Mouse (Mus musculus) liver, embryonic 12.5 days (tissue): ENCODE measurements around the gene Slc2a2. TPM values are rescaled to one million over a fixed set of nuclear protein-coding genes. Genes with fewer than 3 reads are reported as not detected.

ENCODE experiments used
- ATAC-seq: fragments of 200-750 bp; cut with Nextera tagmentation; 2 replicates; pipeline ENCODE4 v1.8.0; 2017; ENCODE audit warnings: moderate number of reproducible peaks, mild to moderate bottlenecking, moderate library complexity
- H3K27ac ChIP-seq: fragments of 300-500 bp; sonication (generic); 2 replicates; pipeline ENCODE4 v1.5.1; 2016; ENCODE audit warnings: mild to moderate bottlenecking
- H3K27me3 ChIP-seq: fragments of 300-500 bp; sonication (generic); replicated peaks from 2 replicates; pipeline ENCODE4 v1.6.1; 2016; ENCODE audit warnings: mild to moderate bottlenecking, moderate library complexity
- H3K36me3 ChIP-seq: fragments of 300-500 bp; sonication (generic); 2 replicates; pipeline ENCODE4 v1.6.1; 2016; ENCODE audit warnings: mild to moderate bottlenecking, moderate library complexity
- H3K4me1 ChIP-seq: fragments of 300-500 bp; sonication (generic); 2 replicates; pipeline ENCODE4 v1.6.1; 2016
- H3K4me2 ChIP-seq: fragments of 300-500 bp; sonication (generic); 2 replicates; pipeline ENCODE4 v1.6.1; 2016; ENCODE audit warnings: mild to moderate bottlenecking, moderate library complexity
- H3K4me3 ChIP-seq: fragments of 300-500 bp; sonication (generic); 2 replicates; pipeline ENCODE4 v1.5.1; 2016; ENCODE audit warnings: mild to moderate bottlenecking, moderate library complexity
- H3K9ac ChIP-seq: fragments of 300-500 bp; sonication (generic); 2 replicates; pipeline ENCODE4 v1.6.1; 2016; ENCODE audit warnings: mild to moderate bottlenecking, moderate library complexity
- H3K9me3 ChIP-seq: fragments of 300-500 bp; sonication (generic); replicated peaks from 2 replicates; pipeline ENCODE4 v1.6.1; 2016; ENCODE audit warnings: mild to moderate bottlenecking, moderate library complexity
- WGBS: fragments of 180-500 bp; shearing (Covaris S2); methylation state at CpG from one replicate; pipeline ENCODE4 v1.1.7; 2016; ENCODE audit not compliant: insufficient replicate concordance; 5-methylcytosine and 5-hydroxymethylcytosine counted together
- polyA plus RNA-seq: library from polyadenylated mRNA; unstranded; fragments of >200 nt; fragmentation: Nextera tagmentation; extraction: Ambion mirVana; gene quantifications from 2 replicates; pipeline ENCODE4 v1.2.1, GENCODE M21; 2016

Slc2a2 gene
- polyA plus RNA-seq, 1 experiment from 2014 or later = 17.7 TPM

DNA sequence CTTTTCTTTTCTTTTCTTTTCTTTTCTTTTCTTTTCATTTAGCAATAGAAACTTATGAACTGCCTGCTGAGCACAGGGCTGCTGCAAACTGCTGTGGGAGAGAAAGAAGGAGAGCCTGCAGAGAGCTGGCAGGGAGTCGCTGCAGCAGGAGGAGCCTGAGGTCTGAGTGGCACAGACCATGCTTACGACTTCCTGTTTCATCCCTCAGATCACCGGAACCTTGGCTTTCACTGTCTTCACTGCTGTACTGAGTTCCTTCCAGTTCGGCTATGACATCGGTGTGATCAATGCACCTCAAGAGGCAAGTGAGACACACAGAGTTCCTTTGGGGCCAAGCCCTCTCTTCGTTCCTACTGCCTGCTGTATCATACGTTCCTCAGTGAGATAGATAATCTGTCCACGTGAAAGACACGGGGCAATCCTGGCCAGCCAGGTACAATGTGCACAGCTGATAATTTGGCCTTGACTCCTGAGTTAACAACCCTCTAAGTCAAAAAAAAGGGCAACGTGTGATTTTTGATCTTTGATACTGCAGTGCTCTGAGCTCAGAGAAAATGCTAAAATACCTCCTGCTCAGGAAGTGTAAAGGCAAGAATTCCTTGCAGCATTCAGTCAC is 7.9 kb downstream of the Slc2a2 start:
- H3K27me3 ChIP-seq = no peaks in the 10 kb centered on the region
- H3K4me2 ChIP-seq = peak overlapping the region; percentile 26
- ATAC-seq = 0 out of 2 replicates have a peak, but pooled peaks have one; percentile 42
- WGBS = 22% methylated on average over 10 of the region's 10 CpGs
- peaks cover 5% of the 10 kb centered on the region; the same call in 1 of the 2 replicates for H3K4me1 ChIP-seq
- no peak overlapping the region for H3K9ac ChIP-seq
- no peak overlapping the region for H3K4me3 ChIP-seq
- H3K9me3 ChIP-seq = no peaks in the 10 kb centered on the region
- H3K27ac ChIP-seq = no peak overlapping the region
- peaks cover 5% of the 10 kb centered on the region; the same call in 1 of the 2 replicates for H3K36me3 ChIP-seq

DNA sequence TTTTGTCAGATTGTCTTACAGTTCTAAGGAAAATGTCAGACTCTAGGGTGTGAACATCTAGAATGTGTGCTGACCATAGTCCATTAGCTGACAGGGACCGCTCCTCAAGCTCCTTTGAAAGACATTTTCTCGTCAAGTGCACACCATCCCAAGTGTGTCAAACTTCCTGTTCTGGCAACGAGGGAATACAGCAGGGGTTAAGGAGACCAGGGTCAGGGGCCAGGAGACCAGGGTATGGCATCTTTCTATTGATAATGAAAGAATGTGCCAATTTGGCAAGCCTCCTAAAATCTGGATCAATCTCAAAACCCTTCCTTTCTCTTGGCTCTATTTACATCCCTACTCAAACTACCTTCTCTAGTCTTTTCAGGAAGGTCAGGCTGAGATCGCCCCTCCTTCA is 9.0 kb downstream of the Slc2a2 start:
- Histone ChIP-seq H3K27me3 (no peaks in the 10 kb centered on the region), H3K4me1 (peaks cover 5% of the 10 kb centered on the region; the same call in 1 of the 2 replicates), H3K9me3 (no peaks in the 10 kb centered on the region), H3K9ac (no peak overlapping the region), H3K4me2 (no peak overlapping the region), H3K27ac (no peak overlapping the region), H3K4me3 (no peak overlapping the region), H3K36me3 (peaks cover 5% of the 10 kb centered on the region; the same call in 1 of the 2 replicates)
- WGBS = 63% methylated on average over 4 of the region's 4 CpGs
- no peak for ATAC-seq

DNA sequence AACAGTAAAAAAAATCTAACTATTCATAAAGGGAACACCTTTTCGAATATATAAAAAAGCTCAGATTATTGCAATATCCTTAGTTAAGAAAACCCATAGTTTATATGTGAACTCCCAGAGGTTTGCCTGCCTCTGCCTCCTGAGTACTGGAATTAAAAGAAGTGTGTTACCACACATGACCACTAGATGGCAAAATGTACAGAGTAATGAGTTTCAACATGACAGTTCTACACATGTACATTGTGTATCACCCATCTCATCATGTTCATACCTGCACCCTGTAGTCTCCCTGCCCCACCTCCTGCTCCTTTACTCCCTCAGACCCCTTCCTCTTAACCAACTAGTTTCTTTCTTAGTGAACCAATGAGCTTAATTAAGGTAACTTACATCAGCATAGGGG is 12.0 kb downstream of the Slc2a2 start:
- Histone ChIP-seq H3K27me3 (no peaks in the 10 kb centered on the region), H3K27ac (no peak overlapping the region), H3K4me3 (no peak overlapping the region), H3K9ac (no peak overlapping the region), H3K9me3 (no peaks in the 10 kb centered on the region), H3K4me1 (peaks cover 5% of the 10 kb centered on the region; the same call in 1 of the 2 replicates), H3K36me3 (peaks cover 5% of the 10 kb centered on the region; the same call in 1 of the 2 replicates), H3K4me2 (no peak overlapping the region)
- 30% methylated on average over 1 of the region's 1 CpGs for WGBS
- no peak for ATAC-seq

DNA sequence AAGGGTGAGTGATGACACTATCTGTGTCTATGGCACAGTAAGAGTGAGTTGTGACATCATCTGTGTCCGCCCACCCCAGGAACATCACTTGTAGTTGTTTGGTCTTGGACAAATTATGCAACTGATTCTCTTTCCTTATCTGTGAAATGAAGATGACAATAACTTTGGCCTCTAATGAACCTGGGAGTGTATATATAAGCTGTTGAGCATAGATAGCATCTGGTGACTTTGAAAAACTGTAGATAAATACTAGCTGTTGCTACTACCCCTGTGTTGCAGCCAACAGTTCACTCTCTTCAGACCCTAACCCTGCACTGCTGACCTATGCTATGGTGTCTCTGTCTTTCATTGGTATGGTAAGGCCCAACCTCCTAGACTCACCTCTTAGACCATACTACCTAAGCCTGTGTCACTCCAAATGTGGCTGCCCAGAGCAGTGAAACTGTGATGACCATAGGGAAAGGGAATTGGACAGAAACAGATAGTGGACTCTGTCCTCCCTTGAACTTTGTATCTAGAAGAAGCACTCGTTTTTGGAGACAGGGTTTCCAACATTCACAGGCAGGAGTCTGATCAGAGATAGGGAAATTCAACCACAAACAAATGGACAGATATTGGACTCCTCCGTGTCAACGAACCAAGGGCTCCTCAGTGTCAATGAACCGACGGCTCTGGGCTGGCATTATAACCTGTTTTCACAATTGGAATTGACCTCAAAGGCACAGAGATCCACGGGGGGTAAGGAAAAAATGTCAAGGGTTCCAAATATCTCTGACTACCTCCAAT is 16.4 kb downstream of the Slc2a2 start:
- no peak for ATAC-seq
- Histone ChIP-seq H3K36me3 (peaks cover 2% of the 10 kb centered on the region; the same call in 1 of the 2 replicates), H3K4me3 (no peak overlapping the region), H3K4me1 (no peaks in the 10 kb centered on the region), H3K27me3 (no peaks in the 10 kb centered on the region), H3K9me3 (no peaks in the 10 kb centered on the region), H3K27ac (no peak overlapping the region), H3K4me2 (no peak overlapping the region), H3K9ac (no peak overlapping the region)
- WGBS = 36% methylated on average over 7 of the region's 7 CpGs

DNA sequence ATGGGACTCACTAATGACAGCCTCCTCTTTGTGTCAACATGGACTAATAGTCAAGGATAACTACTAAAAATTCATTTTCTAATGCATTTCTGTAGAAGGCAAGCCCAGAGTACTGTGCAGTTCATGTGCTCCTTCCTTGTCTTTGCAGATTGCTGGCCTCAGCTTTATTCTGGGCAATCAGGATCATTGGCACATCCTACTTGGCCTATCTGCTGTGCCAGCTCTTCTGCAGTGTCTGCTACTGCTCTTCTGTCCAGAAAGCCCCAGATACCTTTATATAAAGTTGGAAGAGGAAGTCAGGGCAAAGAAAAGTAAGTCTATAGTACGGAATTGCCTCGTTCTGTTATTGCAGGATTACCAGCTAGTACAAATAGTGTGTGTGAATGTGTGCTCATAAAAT is 20.8 kb downstream of the Slc2a2 start:
- H3K27me3 ChIP-seq = no peaks in the 10 kb centered on the region
- H3K4me2 ChIP-seq = no peak overlapping the region
- H3K4me1 ChIP-seq = 0 out of 2 replicates have a peak, but pooled peaks cover 5% of the 10 kb centered on the region
- H3K36me3 ChIP-seq = no peaks in the 10 kb centered on the region
- no peak overlapping the region for H3K4me3 ChIP-seq
- no peak overlapping the region for H3K9ac ChIP-seq
- H3K27ac ChIP-seq = no peak overlapping the region
- no peaks in the 10 kb centered on the region for H3K9me3 ChIP-seq
- ATAC-seq = no peak
- 56% methylated on average over 2 of the region's 2 CpGs for WGBS

DNA sequence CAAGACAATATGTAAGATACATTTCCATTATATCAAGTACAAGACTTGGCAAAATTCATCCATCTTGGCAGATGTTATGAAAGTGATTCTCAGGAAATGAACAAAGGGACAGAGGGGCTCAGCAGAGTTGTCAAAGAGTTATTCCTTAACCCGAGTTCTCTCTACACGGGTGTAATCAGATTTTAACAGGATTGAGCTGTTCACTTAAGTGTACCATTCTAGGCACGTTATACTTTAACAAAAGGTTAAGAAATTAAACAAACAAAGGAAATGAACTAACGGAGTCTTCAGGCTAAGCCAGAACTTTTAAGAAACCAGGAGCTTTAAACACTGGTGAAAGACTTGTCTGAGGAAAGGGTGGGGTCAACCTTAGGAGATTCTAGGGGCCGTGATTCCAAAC is 23.5 kb downstream of the Slc2a2 start:
- Histone ChIP-seq H3K9me3 (no peaks in the 10 kb centered on the region), H3K27ac (no peak overlapping the region), H3K9ac (no peak overlapping the region), H3K36me3 (no peaks in the 10 kb centered on the region), H3K27me3 (no peaks in the 10 kb centered on the region), H3K4me3 (no peak overlapping the region), H3K4me1 (0 out of 2 replicates have a peak, but pooled peaks cover 9% of the 10 kb centered on the region), H3K4me2 (no peak overlapping the region)
- WGBS = 65% methylated on average over 5 of the region's 5 CpGs
- no peak for ATAC-seq

DNA sequence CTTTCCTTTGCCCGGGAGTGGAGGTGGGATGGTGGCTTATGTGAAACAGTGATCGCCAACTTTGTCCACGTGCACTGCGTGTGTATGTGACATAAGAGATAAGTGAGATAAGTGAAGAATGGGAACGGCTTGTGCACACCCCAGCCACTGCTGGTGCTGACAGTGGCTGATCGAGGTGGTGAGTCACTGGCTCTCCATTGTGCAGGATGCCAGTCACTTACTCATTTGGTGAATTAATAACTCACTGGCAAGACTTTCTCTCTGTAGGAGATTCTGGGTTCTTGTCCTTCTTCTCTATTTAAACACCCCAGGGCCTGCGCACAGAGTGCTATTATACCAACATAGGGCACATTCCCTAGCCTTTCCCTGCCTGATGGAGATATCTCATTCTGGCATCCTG is 24.1 kb downstream of the Slc2a2 start:
- 46% methylated on average over 7 of the region's 7 CpGs for WGBS
- Histone ChIP-seq H3K9me3 (no peaks in the 10 kb centered on the region), H3K4me2 (no peak overlapping the region), H3K27me3 (no peaks in the 10 kb centered on the region), H3K4me3 (no peak overlapping the region), H3K9ac (no peak overlapping the region), H3K36me3 (no peaks in the 10 kb centered on the region), H3K27ac (0 out of 2 replicates have a peak overlapping the region, but pooled peaks have one; percentile 6), H3K4me1 (0 out of 2 replicates have a peak, but pooled peaks cover 9% of the 10 kb centered on the region)
- 0 out of 2 replicates have a peak, but pooled peaks have one; percentile 30 for ATAC-seq

DNA sequence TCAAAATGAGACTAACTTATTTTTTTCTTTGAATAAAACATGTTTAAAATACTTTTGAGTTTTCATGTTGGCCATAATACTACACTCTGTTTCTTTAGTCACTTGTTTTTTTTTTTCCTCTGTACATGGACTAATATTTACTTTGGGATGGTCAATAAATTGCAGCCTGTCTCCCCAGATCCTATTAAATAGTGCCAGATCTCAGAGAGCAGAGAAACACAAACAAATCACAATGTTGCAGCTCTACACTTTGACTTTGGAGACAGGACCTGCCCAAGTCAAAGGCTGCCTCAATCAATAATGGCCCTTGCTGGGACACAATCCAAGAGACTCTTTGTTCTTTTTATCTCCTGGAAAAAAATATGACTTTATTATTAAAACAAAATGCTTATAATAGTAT is 24.8 kb downstream of the Slc2a2 start:
- H3K27me3 ChIP-seq = no peaks in the 10 kb centered on the region
- ATAC-seq = no peak
- H3K4me3 ChIP-seq = no peak overlapping the region
- no peak overlapping the region for H3K27ac ChIP-seq
- H3K4me2 ChIP-seq = no peak overlapping the region
- H3K36me3 ChIP-seq = no peaks in the 10 kb centered on the region
- 0 out of 2 replicates have a peak, but pooled peaks cover 9% of the 10 kb centered on the region for H3K4me1 ChIP-seq
- no peaks in the 10 kb centered on the region for H3K9me3 ChIP-seq
- no peak overlapping the region for H3K9ac ChIP-seq

DNA sequence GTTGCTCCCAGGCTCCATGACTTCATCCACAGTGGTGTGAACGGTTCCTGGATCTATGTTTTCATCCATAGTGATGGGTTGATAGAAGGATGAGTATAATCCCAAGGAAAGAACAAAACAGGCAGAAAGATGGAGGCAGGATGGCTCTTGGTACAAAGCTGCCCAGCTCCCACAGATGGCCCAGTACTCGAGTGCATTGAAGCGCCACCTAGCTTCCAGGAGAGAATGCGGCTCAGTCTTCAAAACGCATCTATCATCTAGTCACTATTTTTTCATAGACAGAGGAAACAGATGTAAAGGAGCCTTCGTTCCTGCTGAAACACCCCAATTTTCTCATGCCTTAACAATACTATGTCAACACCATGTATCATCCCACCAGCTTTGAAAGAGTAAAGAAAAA is 25.8 kb downstream of the Slc2a2 start:
- H3K4me1 ChIP-seq = 0 out of 2 replicates have a peak, but pooled peaks cover 9% of the 10 kb centered on the region
- no peak overlapping the region for H3K4me2 ChIP-seq
- WGBS = 50% methylated on average over 6 of the region's 6 CpGs
- H3K9ac ChIP-seq = no peak overlapping the region
- no peaks in the 10 kb centered on the region for H3K9me3 ChIP-seq
- H3K4me3 ChIP-seq = no peak overlapping the region
- ATAC-seq = no peak
- H3K36me3 ChIP-seq = no peaks in the 10 kb centered on the region
- H3K27me3 ChIP-seq = no peaks in the 10 kb centered on the region
- no peak overlapping the region for H3K27ac ChIP-seq

DNA sequence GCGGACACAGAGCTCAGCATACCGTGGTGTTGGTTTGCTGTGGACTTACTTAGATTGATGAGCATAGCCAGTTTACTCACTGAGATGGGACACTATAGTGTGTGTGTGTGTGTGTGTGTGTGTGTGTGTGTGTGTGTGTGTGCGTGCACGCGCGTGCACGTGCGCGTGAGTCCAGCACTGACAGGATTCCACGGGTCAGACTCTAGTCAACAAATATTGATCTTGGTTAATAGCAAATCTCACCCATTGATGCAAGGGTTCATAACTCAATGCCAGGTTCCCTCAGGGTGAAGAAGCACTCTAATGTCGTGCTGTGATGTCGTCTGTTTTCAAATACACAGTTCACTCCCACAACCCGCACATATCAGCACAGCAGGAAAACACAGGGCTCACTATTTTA is 27.5 kb downstream of the Slc2a2 start:
- H3K9ac ChIP-seq = no peak overlapping the region
- H3K9me3 ChIP-seq = no peaks in the 10 kb centered on the region
- no peak overlapping the region for H3K4me3 ChIP-seq
- 0 out of 2 replicates have a peak, but pooled peaks cover 9% of the 10 kb centered on the region for H3K4me1 ChIP-seq
- no peak overlapping the region for H3K27ac ChIP-seq
- no peak overlapping the region for H3K4me2 ChIP-seq
- no peaks in the 10 kb centered on the region for H3K27me3 ChIP-seq
- no peak; the same call in 1 of the 2 replicates for ATAC-seq
- H3K36me3 ChIP-seq = no peaks in the 10 kb centered on the region
- WGBS = 79% methylated on average over 13 of the region's 13 CpGs

DNA sequence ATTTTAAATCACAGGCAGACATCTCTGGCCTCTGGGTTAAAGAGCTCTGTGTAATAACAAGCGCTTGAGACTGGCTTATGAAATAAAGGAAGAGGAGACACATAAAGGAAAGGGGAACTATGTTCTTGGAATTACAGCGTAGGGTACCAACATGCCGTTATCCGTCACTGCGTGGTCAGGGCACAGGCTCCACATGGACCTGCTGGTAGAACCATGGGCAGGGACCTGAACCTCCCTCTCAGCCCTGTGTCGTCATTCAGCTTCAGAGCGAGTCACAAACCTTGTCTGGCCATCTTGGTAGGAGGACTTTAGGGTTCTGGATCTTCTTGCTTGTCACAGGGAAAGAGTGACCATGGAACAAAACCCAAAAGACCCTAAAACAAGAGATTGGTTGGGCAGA is 28.7 kb downstream of the Slc2a2 start:
- 0 out of 2 replicates have a peak, but pooled peaks cover 8% of the 10 kb centered on the region for H3K4me1 ChIP-seq
- no peaks in the 10 kb centered on the region for H3K9me3 ChIP-seq
- 85% methylated on average over 7 of the region's 7 CpGs for WGBS
- H3K4me2 ChIP-seq = no peak overlapping the region
- no peaks in the 10 kb centered on the region for H3K36me3 ChIP-seq
- H3K4me3 ChIP-seq = no peak overlapping the region
- H3K27me3 ChIP-seq = no peaks in the 10 kb centered on the region
- no peak overlapping the region for H3K27ac ChIP-seq
- no peak for ATAC-seq
- H3K9ac ChIP-seq = no peak overlapping the region

DNA sequence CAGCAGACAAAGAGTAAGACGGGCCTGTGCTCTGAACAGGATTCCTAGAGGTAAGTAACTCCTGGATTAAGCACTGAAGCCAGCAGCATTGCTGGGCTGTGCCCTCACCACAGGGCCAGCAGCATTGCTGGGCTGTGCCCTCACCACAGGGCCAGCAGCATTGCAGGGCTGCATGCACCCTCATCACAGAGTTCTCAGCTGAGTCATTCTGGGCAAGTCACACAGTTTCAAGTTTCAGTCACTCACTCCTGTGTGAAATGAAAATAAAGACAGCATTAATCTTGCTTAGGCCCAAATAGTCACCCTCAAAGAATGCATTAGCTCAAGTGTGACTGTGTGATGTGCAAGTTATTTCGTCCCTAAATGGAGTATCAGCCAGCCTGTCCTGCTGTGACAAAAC is 37.0 kb downstream of the Slc2a2 start:
- no peak overlapping the region for H3K4me3 ChIP-seq
- no peaks in the 10 kb centered on the region for H3K9me3 ChIP-seq
- no peak overlapping the region for H3K9ac ChIP-seq
- no peak for ATAC-seq
- H3K27ac ChIP-seq = no peak overlapping the region
- 61% methylated on average over 2 of the region's 2 CpGs for WGBS
- no peaks in the 10 kb centered on the region for H3K27me3 ChIP-seq
- no peaks in the 10 kb centered on the region for H3K36me3 ChIP-seq
- H3K4me1 ChIP-seq = no peaks in the 10 kb centered on the region
- H3K4me2 ChIP-seq = no peak overlapping the region
